Mouse (Mus musculus) heart, embryonic 16.5 days (tissue): Measurements from ENCODE around the gene Atg7. TPM values are rescaled to one million over a fixed set of nuclear protein-coding genes. Genes with fewer than 3 reads are reported as not detected.
"Not testable (repeated sequence)": the region's sequence is repeated elsewhere in the genome, so short reads cannot be mapped to it uniquely, and the experiment has no call there.

Source experiments
- ATAC-seq: fragments of 200-750 bp; cut with Nextera tagmentation; replicated peaks from 2 replicates; pipeline ENCODE4 v1.8.0; 2017; ENCODE audit warnings: moderate number of reproducible peaks; ENCODE audit not compliant: insufficient read depth, low FRiP score; ENCODE audit errors: extremely low read depth
- H3K27ac ChIP-seq: fragments of 300-500 bp; sonication (generic); 2 replicates; pipeline ENCODE4 v1.5.1; 2014; ENCODE audit warnings: mild to moderate bottlenecking, low read length, control low read depth, moderate library complexity
- H3K27me3 ChIP-seq: fragments of 300-500 bp; sonication (generic); 2 replicates; pipeline ENCODE4 v1.6.1; 2014; ENCODE audit warnings: low read length, mixed read lengths; ENCODE audit not compliant: control insufficient read depth, insufficient read depth
- H3K36me3 ChIP-seq: fragments of 300-500 bp; sonication (generic); 2 replicates; pipeline ENCODE4 v1.6.1; 2014; ENCODE audit not compliant: control insufficient read depth, insufficient read depth
- H3K4me1 ChIP-seq: fragments of 300-500 bp; sonication (generic); 2 replicates; pipeline ENCODE4 v1.6.1; 2014; ENCODE audit warnings: low read length, mixed read lengths; ENCODE audit not compliant: control insufficient read depth, insufficient read depth
- H3K4me2 ChIP-seq: fragments of 300-500 bp; sonication (generic); 2 replicates; pipeline ENCODE4 v1.6.1; 2014; ENCODE audit warnings: low read depth, mild to moderate bottlenecking, control low read depth, low read length
- H3K4me3 ChIP-seq: fragments of 300-500 bp; sonication (generic); 2 replicates; pipeline ENCODE4 v1.5.1; 2014; ENCODE audit warnings: mild to moderate bottlenecking, control low read depth, low read length
- H3K9ac ChIP-seq: fragments of 300-500 bp; sonication (generic); 2 replicates; pipeline ENCODE4 v1.6.1; 2014; ENCODE audit warnings: low read length, control low read depth
- H3K9me3 ChIP-seq: fragments of 300-500 bp; sonication (generic); replicated peaks from 2 replicates; pipeline ENCODE4 v1.6.1; 2016; ENCODE audit warnings: low read length; ENCODE audit not compliant: control insufficient read depth
- WGBS: fragments of 180-500 bp; shearing (Covaris S2); extraction: QIAGEN DNeasy Blood & Tissue Kit; methylation state at CpG from one replicate; pipeline ENCODE4 v1.1.7; 2014; 5-methylcytosine and 5-hydroxymethylcytosine counted together
- polyA plus RNA-seq: library from polyadenylated mRNA; unstranded; fragments of >200 nt; fragmentation: Nextera tagmentation; extraction: Ambion mirVana; gene quantifications from 2 replicates; pipeline ENCODE4 v1.2.1, GENCODE M21; 2015

Atg7 gene
- polyA plus RNA-seq, 1 experiment from 2014 or later: 17.1 TPM

GRCm38 (mm10) chr6:114883261-114883740 is 240.4 kb downstream of the Atg7 start:
- peaks cover 3% of the 10 kb centered on the region; the same call in 1 of the 2 replicates for H3K36me3 ChIP-seq
- 10% methylated on average over 9 of the region's 9 CpGs for WGBS
- no peak overlapping the region for H3K4me3 ChIP-seq

GRCm38 (mm10) chr6:114885129-114885528 is 242.2 kb downstream of the Atg7 start:
- no peak overlapping the region for H3K4me2 ChIP-seq
- no peak overlapping the region for H3K9ac ChIP-seq
- WGBS: 76% methylated on average over 5 of the region's 5 CpGs
- no peak for ATAC-seq
- H3K36me3 ChIP-seq: peaks cover 4% of the 10 kb centered on the region; the same call in 1 of the 2 replicates
- 0 out of 2 replicates have a peak overlapping the region, but pooled peaks have one; percentile 7 for H3K27ac ChIP-seq
- H3K4me3 ChIP-seq: no peak overlapping the region
- H3K9me3 ChIP-seq: no peaks in the 10 kb centered on the region
- no peaks in the 10 kb centered on the region for H3K27me3 ChIP-seq
- H3K4me1 ChIP-seq: peaks cover 72% of the 10 kb centered on the region

More at GRCm38 (mm10) chr6:114883261-114883740, 240.4 kb downstream of the Atg7 start:
- H3K9me3 ChIP-seq: no peaks in the 10 kb centered on the region
- H3K9ac ChIP-seq: peak overlapping the region; percentile 56
- peak; percentile 61 for ATAC-seq
- no peaks in the 10 kb centered on the region for H3K27me3 ChIP-seq
- no peak overlapping the region; the same call in 1 of the 2 replicates for H3K4me2 ChIP-seq
- H3K4me1 ChIP-seq: peaks cover 79% of the 10 kb centered on the region
- peak overlapping the region; percentile 90 for H3K27ac ChIP-seq

- Histone ChIP-seq H3K9me3 (no peaks in the 10 kb centered on the region), H3K9ac (no peak overlapping the region), H3K27me3 (no peaks in the 10 kb centered on the region), H3K36me3 (peaks cover 5% of the 10 kb centered on the region; the same call in 1 of the 2 replicates), H3K4me2 (no peak overlapping the region), H3K27ac (no peak overlapping the region), H3K4me1 (peaks cover 72% of the 10 kb centered on the region), H3K4me3 (no peak overlapping the region)
- ATAC-seq: no peak
- 77% methylated on average over 6 of the region's 6 CpGs for WGBS
Observed at GRCm38 (mm10) chr6:114886012-114886411, 243.1 kb downstream of the Atg7 start.

GRCm38 (mm10) chr6:114886504-114887361 is 243.8 kb downstream of the Atg7 start:
- Histone ChIP-seq H3K27me3 (no peaks in the 10 kb centered on the region), H3K4me1 (peaks cover 72% of the 10 kb centered on the region), H3K9ac (no peak overlapping the region), H3K36me3 (peaks cover 5% of the 10 kb centered on the region; the same call in 1 of the 2 replicates), H3K27ac (peak overlapping the region; percentile 36), H3K4me2 (no peak overlapping the region), H3K4me3 (no peak overlapping the region), H3K9me3 (no peaks in the 10 kb centered on the region)
- 67% methylated on average over 11 of the region's 11 CpGs for WGBS
- no peak for ATAC-seq

- H3K27ac ChIP-seq: peak overlapping the region; percentile 88
- peak overlapping the region; percentile 21; the same call in 1 of the 2 replicates for H3K4me2 ChIP-seq
- H3K27me3 ChIP-seq: no peaks in the 10 kb centered on the region
- H3K36me3 ChIP-seq: peaks cover 5% of the 10 kb centered on the region; the same call in 1 of the 2 replicates
- 19% methylated on average over 13 of the region's 13 CpGs for WGBS
- ATAC-seq: peak; percentile 87
- H3K9me3 ChIP-seq: no peaks in the 10 kb centered on the region
- H3K4me3 ChIP-seq: no peak overlapping the region
- H3K9ac ChIP-seq: 0 out of 2 replicates have a peak overlapping the region, but pooled peaks have one; percentile 21
- H3K4me1 ChIP-seq: peaks cover 72% of the 10 kb centered on the region
Observed at GRCm38 (mm10) chr6:114888922-114889321, 246.0 kb downstream of the Atg7 start.

GRCm38 (mm10) chr6:114889971-114890370 is 247.1 kb downstream of the Atg7 start:
- WGBS: 71% methylated on average over 3 of the region's 3 CpGs
- not testable (repeated sequence) for H3K9ac ChIP-seq, H3K4me2 ChIP-seq, H3K4me3 ChIP-seq, H3K36me3 ChIP-seq, H3K9me3 ChIP-seq, ATAC-seq, H3K27me3 ChIP-seq
- peak overlapping the region; percentile 91 for H3K27ac ChIP-seq
- peaks cover 75% of the 10 kb centered on the region for H3K4me1 ChIP-seq

- ATAC-seq: peak; percentile 38
- H3K4me1 ChIP-seq: peaks cover 79% of the 10 kb centered on the region
- peak overlapping the region; percentile 27; the same call in 1 of the 2 replicates for H3K9ac ChIP-seq
- H3K36me3 ChIP-seq: peaks cover 7% of the 10 kb centered on the region; the same call in 1 of the 2 replicates
- WGBS: 24% methylated on average over 19 of the region's 19 CpGs
- H3K4me2 ChIP-seq: peak overlapping the region; percentile 47
- H3K27me3 ChIP-seq: no peaks in the 10 kb centered on the region
- H3K9me3 ChIP-seq: no peaks in the 10 kb centered on the region
- peak overlapping the region; percentile 91 for H3K27ac ChIP-seq
- 0 out of 2 replicates have a peak overlapping the region, but pooled peaks have one; percentile 5 for H3K4me3 ChIP-seq
Observed at GRCm38 (mm10) chr6:114890411-114891115, 247.7 kb downstream of the Atg7 start.

- 0 out of 2 replicates have a peak overlapping the region, but pooled peaks have one; percentile 5 for H3K4me3 ChIP-seq
- H3K4me1 ChIP-seq: peaks cover 80% of the 10 kb centered on the region
- peak overlapping the region; percentile 91 for H3K27ac ChIP-seq
- H3K9ac ChIP-seq: peak overlapping the region; percentile 52; the same call in 1 of the 2 replicates
- no peaks in the 10 kb centered on the region for H3K9me3 ChIP-seq
- no peaks in the 10 kb centered on the region for H3K27me3 ChIP-seq
- H3K4me2 ChIP-seq: peak overlapping the region; percentile 47
- WGBS: 85% methylated on average over 12 of the region's 12 CpGs
- no peak for ATAC-seq
- peaks cover 7% of the 10 kb centered on the region; the same call in 1 of the 2 replicates for H3K36me3 ChIP-seq
Observed at GRCm38 (mm10) chr6:114891272-114891671, 248.4 kb downstream of the Atg7 start.
